Comparison of ENCODE assay signal across 11 mouse cellular contexts in the genomic region with DNA sequence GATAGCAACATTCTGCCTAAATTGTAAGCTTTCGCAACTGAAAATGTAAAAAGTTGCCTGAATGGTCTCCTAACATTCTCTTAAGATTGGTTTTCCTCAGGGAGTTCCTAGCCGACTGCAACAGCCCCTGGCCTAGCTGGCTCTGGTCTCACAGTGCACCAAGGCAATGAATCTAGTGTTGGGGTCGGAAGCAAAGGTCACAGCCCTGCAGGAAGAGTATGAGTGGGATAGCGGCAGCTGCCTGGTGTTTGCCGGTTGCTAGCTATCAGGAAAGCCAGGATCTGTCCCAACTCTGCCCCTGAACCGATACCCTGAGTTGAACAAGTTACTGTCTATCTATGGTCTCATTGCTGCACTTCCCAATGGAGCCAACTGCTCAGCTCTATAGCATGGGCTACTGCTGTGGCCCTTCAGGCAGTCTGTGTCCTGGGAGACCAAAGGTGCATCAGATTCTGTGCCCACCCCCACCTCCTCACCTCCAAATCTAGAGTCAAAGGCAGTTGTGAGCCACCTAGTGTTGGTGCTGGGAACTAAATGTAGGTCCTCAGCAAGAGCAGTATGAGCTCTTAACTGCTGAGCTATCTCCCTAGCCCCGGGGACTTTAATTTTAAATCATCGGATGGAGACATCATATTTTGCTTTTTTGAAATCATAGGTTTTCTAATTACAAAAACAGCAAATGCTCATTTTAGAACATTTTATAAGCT. TPM values are rescaled to one million over a fixed set of nuclear protein-coding genes. Genes with fewer than 3 reads are reported as not detected.
DNase-seq lines count a peak whose midpoint lies in the region; ATAC-seq and TF ChIP-seq lines count a peak whose summit lies in the region.
"Had no signal": no experiment of that assay in that cellular context is flagged by ENCODE, and none has a peak within 500 bp of the region (broad histone marks: within the 10 kb centered on the region; RNA-seq: fewer than 3 reads in every experiment).

No protein-coding gene starts in this region.

- H3K4me3 ChIP-seq in liver, embryonic 14.5 days (ENCODE audit: insufficient read depth in 1 of 2, low read depth in 2 of 2, low read length in 2 of 2) = no peak overlapping the region
- no peak overlapping the region for H3K4me3 ChIP-seq in liver, embryonic 11.5 days (ENCODE audit: low read depth, low read length)

- no peaks in the 10 kb centered on the region for H3K9me3 ChIP-seq in liver, embryonic 14.5 days (ENCODE audit: control insufficient read depth, low read length)
- no peaks in the 10 kb centered on the region for H3K9me3 ChIP-seq in liver, embryonic 11.5 days (ENCODE audit: control insufficient read depth, low read length)

- peak; percentile 30 for DNase-seq in cerebellum, adult 9-10 months
- no peak for DNase-seq in liver, embryonic 14.5 days (ENCODE audit: low read depth in 3 of 3, low spot score in 3 of 3)
- no peak for DNase-seq in liver, embryonic 11.5 days (ENCODE audit: low spot score)
- DNase-seq in brain, adult 2 months (ENCODE audit: low read depth, low spot score) = peak; percentile 67
- no peak for DNase-seq in layer of hippocampus, adult 8-10 months (ENCODE audit: low spot score in 2 of 2)
- DNase-seq in ovary, postnatal 36 days (ENCODE audit: low spot score) = no peak

- no peaks in the 10 kb centered on the region for H3K36me3 ChIP-seq in liver, embryonic 14.5 days (replicated peaks; ENCODE audit: control insufficient read depth, insufficient read depth, low read depth)
- H3K36me3 ChIP-seq in liver, embryonic 11.5 days (ENCODE audit: control insufficient read depth, insufficient read depth, low read length) = no peaks in the 10 kb centered on the region
- H3K36me3 ChIP-seq: G1E had no signal

- ATAC-seq in cerebellum, adult (ENCODE audit: insufficient number of reproducible peaks, low FRiP score, low TSS enrichment) = no peak; the same call in 1 of the 2 replicates
- no peak for ATAC-seq in liver, embryonic 14.5 days (ENCODE audit: insufficient read depth)
- ATAC-seq in liver, embryonic 11.5 days (replicated peaks; ENCODE audit: low FRiP score) = no peak
- peak; percentile 46; the same call in 1 of the 2 replicates for ATAC-seq in megakaryocyte progenitor cell, adult 5-6 weeks (replicated peaks; ENCODE audit: poor library complexity)

- H3K27me3 ChIP-seq in liver, embryonic 14.5 days (ENCODE audit: control insufficient read depth, insufficient read depth, low read length) = no peaks in the 10 kb centered on the region
- H3K27me3 ChIP-seq in liver, embryonic 11.5 days (replicated peaks; ENCODE audit: control insufficient read depth, insufficient read depth, low read length) = no peaks in the 10 kb centered on the region

- peaks cover 15 to 18% of the 10 kb centered on the region in 2 experiments; a peak in 3 of 4 replicates for H3K4me1 ChIP-seq in liver, embryonic 14.5 days (replicated peaks; ENCODE audit: control insufficient read depth in 2 of 2, insufficient read depth in 2 of 2, low read length in 1 of 2)
- H3K4me1 ChIP-seq in liver, embryonic 11.5 days (replicated peaks; ENCODE audit: control insufficient read depth, insufficient read depth, low read length) = no peaks in the 10 kb centered on the region; the same call in 1 of the 2 replicates

- H3K27ac ChIP-seq in liver, embryonic 14.5 days = no peak overlapping the region
- H3K27ac ChIP-seq in liver, embryonic 11.5 days (ENCODE audit: low read depth, low read length) = no peak overlapping the region

- H3K9ac ChIP-seq in liver, embryonic 14.5 days (replicated peaks) = no peak overlapping the region
- no peak overlapping the region for H3K9ac ChIP-seq in liver, embryonic 11.5 days (ENCODE audit: low read depth, low read length)

- H3K4me2 ChIP-seq in liver, embryonic 14.5 days (ENCODE audit: low read depth) = no peak overlapping the region
- no peak overlapping the region for H3K4me2 ChIP-seq in liver, embryonic 11.5 days

- 63% methylated on average over 8 of the region's 8 CpGs for WGBS in liver, embryonic 14.5 days (ENCODE audit: insufficient replicate concordance)
- 60% methylated on average over 8 of the region's 8 CpGs for WGBS in liver, embryonic 11.5 days

- TF ChIP-seq EP300 in liver, embryonic 14.5 days (IDR thresholded peaks at IDR 0.05; ENCODE audit: low read depth) = no peak

- peak; percentile 57 for TF ChIP-seq CTCF in liver, embryonic 14.5 days (IDR thresholded peaks at IDR 0.05; ENCODE audit: low read depth)

RNA-seq across cellular contexts. Expression of a gene that starts 46.0 kb away (rescaled TPM):
- polyA plus RNA-seq in liver, embryonic 14.5 days (2012; rRNA removed) = not detected in 2 replicates
- not detected in 2 replicates for polyA plus RNA-seq in liver, embryonic 14.5 days (2014; fragmentation: Nextera tagmentation; extraction: Ambion mirVana)
- polyA plus RNA-seq in liver, embryonic 11.5 days (2014; fragmentation: Nextera tagmentation; extraction: Ambion mirVana) = not detected in 2 replicates
- not detected in 2 replicates for total RNA-seq in megakaryocyte progenitor cell, adult 5-6 weeks (2015)
- not detected in 2 replicates for total RNA-seq in megakaryocyte progenitor cell, adult 5-6 weeks (2017)
- not detected for total RNA-seq in layer of hippocampus, adult 8-10 months (2022)
- total RNA-seq: G1E; megakaryocyte, adult 5-6 weeks had no signal
- polyA plus RNA-seq: G1E; intestine, embryonic 14.5 days had no signal

Comparison
In these comparisons a context has a peak if more than half of its experiments do, and no peak if none do; other contexts are left out.
1. DNase-seq: peak in cerebellum, adult 9-10 months (single experiment) and brain, adult 2 months (single experiment); none in liver, embryonic 14.5 days (0 of 3), liver, embryonic 11.5 days (single experiment), layer of hippocampus, adult 8-10 months (0 of 2) and ovary, postnatal 36 days (single experiment).